Mouse (Mus musculus): Measurements from ENCODE around the gene Gria4.

DNA sequence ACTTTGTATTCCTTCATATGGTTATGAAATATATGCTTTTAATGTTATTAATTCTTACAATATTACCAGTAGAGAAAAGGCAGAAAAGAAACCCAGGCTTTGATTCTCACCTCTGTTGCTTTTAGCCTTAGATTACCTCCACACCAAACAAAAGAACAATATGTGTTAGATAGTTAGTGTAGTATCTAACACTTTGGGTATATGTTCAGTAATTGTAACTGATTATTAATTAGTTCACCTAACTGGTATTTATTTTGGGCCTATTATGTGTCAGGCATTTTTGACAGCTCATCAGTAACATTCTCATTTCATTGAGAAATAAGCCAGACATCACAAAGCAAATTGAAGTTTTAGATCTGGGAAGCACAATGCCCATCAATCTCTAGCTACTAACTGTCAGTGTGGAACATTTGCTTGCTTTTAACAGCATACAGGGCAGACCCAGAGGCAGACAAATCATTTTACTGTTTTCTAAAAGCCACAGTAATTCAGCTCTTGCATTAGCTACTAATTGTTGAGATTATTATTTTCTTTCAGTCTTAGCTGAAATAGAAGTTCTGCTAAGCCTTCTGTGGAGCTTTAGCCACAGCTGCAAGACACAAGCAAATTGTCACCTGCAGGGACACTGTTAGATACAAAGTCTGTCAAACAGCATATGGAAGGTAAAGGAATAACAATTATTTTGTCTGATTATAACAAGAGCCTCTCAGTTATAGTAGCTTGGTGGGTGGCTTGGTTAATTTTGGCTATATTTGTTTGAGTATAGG is 282.1 kb downstream of the Gria4 start:
- no peak for TF ChIP-seq CTCF (IDR thresholded peaks at IDR 0.05; ENCODE audit: low read depth, low read length)
- no peak for TF ChIP-seq GATA2 (IDR thresholded peaks at IDR 0.05; ENCODE audit: borderline replicate concordance, low read depth, low read length)
- TF ChIP-seq GATA1 (IDR thresholded peaks at IDR 0.05; ENCODE audit: borderline replicate concordance, low read length), result no peak

All from G1E (cell line).